Mouse (Mus musculus): ENCODE data around the gene Slc4a3. TPM values are rescaled to one million over a fixed set of nuclear protein-coding genes. Genes with fewer than 3 reads are reported as not detected.

The Slc4a3 gene
- polyA plus RNA-seq, 1 experiment = 19.2 TPM

GRCm38 (mm10) chr1:75608225-75608624 is 62.2 kb downstream of the Slc4a3 start:
- Histone ChIP-seq H3K27ac (ENCODE audit: control insufficient read depth, insufficient read depth, low read depth, low read length) (no peak overlapping the region), H3K4me1 (ENCODE audit: control insufficient read depth, insufficient read depth, low read length) (no peaks in the 10 kb centered on the region)
- TF ChIP-seq POLR2A (IDR thresholded peaks at IDR 0.05; ENCODE audit: control insufficient read depth, low read depth, low read length) (no peak), CTCF (IDR thresholded peaks at IDR 0.05; ENCODE audit: control insufficient read depth, insufficient read depth, insufficient replicate concordance, low read depth, low read length) (no peak)

GRCm38 (mm10) chr1:75608625-75609263 is 62.7 kb downstream of the Slc4a3 start:
- H3K36me3 ChIP-seq (ENCODE audit: control insufficient read depth, insufficient read depth, low read length) = no peaks in the 10 kb centered on the region
- no peaks in the 10 kb centered on the region for H3K4me1 ChIP-seq (ENCODE audit: control insufficient read depth, insufficient read depth, low read length)
- no peak overlapping the region for H3K4me3 ChIP-seq (ENCODE audit: control insufficient read depth, low read depth, low read length)
- H3K27me3 ChIP-seq (ENCODE audit: control insufficient read depth, insufficient read depth, low read length) = no peaks in the 10 kb centered on the region
- TF ChIP-seq CTCF (IDR thresholded peaks at IDR 0.05; ENCODE audit: control insufficient read depth, insufficient read depth, insufficient replicate concordance, low read depth, low read length) (no peak), POLR2A (IDR thresholded peaks at IDR 0.05; ENCODE audit: control insufficient read depth, low read depth, low read length) (no peak)
- H3K27ac ChIP-seq (ENCODE audit: control insufficient read depth, insufficient read depth, low read depth, low read length) = no peak overlapping the region

More at GRCm38 (mm10) chr1:75608225-75608624, 62.2 kb downstream of the Slc4a3 start:
- Histone ChIP-seq H3K4me3 (ENCODE audit: control insufficient read depth, low read depth, low read length) (no peak overlapping the region), H3K36me3 (ENCODE audit: control insufficient read depth, insufficient read depth, low read length) (no peaks in the 10 kb centered on the region), H3K27me3 (ENCODE audit: control insufficient read depth, insufficient read depth, low read length) (no peaks in the 10 kb centered on the region)

- no peak overlapping the region for H3K4me3 ChIP-seq (ENCODE audit: control insufficient read depth, low read depth, low read length)
- H3K27ac ChIP-seq (ENCODE audit: control insufficient read depth, insufficient read depth, low read depth, low read length) = no peak overlapping the region
- H3K36me3 ChIP-seq (ENCODE audit: control insufficient read depth, insufficient read depth, low read length) = no peaks in the 10 kb centered on the region
- H3K27me3 ChIP-seq (ENCODE audit: control insufficient read depth, insufficient read depth, low read length) = no peaks in the 10 kb centered on the region
- no peaks in the 10 kb centered on the region for H3K4me1 ChIP-seq (ENCODE audit: control insufficient read depth, insufficient read depth, low read length)
- no peak for TF ChIP-seq POLR2A (IDR thresholded peaks at IDR 0.05; ENCODE audit: control insufficient read depth, low read depth, low read length)
- no peak for TF ChIP-seq CTCF (IDR thresholded peaks at IDR 0.05; ENCODE audit: control insufficient read depth, insufficient read depth, insufficient replicate concordance, low read depth, low read length)
Measured at GRCm38 (mm10) chr1:75609264-75609662, 63.2 kb downstream of the Slc4a3 start.

- TF ChIP-seq POLR2A (IDR thresholded peaks at IDR 0.05; ENCODE audit: control insufficient read depth, low read depth, low read length) (no peak), CTCF (IDR thresholded peaks at IDR 0.05; ENCODE audit: control insufficient read depth, insufficient read depth, insufficient replicate concordance, low read depth, low read length) (no peak)
- Histone ChIP-seq H3K4me1 (ENCODE audit: control insufficient read depth, insufficient read depth, low read length) (no peaks in the 10 kb centered on the region), H3K27me3 (ENCODE audit: control insufficient read depth, insufficient read depth, low read length) (no peaks in the 10 kb centered on the region), H3K4me3 (ENCODE audit: control insufficient read depth, low read depth, low read length) (no peak overlapping the region), H3K36me3 (ENCODE audit: control insufficient read depth, insufficient read depth, low read length) (no peaks in the 10 kb centered on the region), H3K27ac (ENCODE audit: control insufficient read depth, insufficient read depth, low read depth, low read length) (no peak overlapping the region)
Measured at GRCm38 (mm10) chr1:75610553-75610952, 64.5 kb downstream of the Slc4a3 start.

Other genes with a start within 250 kb of the Slc4a3 start
- gene Dnpep, start 228.3 kb upstream of the Slc4a3 start, polyA plus RNA-seq (2012; rRNA removed) = 158 and 175 TPM in 2 replicates
- 3.6 and 9.8 TPM in 2 replicates for gene Des, start 185.9 kb upstream of the Slc4a3 start, polyA plus RNA-seq (2012; rRNA removed)
- gene Speg, start 171.0 kb upstream of the Slc4a3 start, polyA plus RNA-seq (2012; rRNA removed) = 1.4 and 5.8 TPM in 2 replicates
- gene Gmppa, start 110.3 kb upstream of the Slc4a3 start, polyA plus RNA-seq (2012; rRNA removed) = 96.2 and 98.2 TPM in 2 replicates
- gene Asic4, start 95.8 kb upstream of the Slc4a3 start, polyA plus RNA-seq (2012; rRNA removed) = 0.82 and 1.0 TPM in 2 replicates
- gene Chpf, start 67.0 kb upstream of the Slc4a3 start, polyA plus RNA-seq (2012; rRNA removed) = 39.5 and 40.8 TPM in 2 replicates
- gene Tmem198, start 66.7 kb upstream of the Slc4a3 start, polyA plus RNA-seq (2012; rRNA removed) = 7.2 and 8.9 TPM in 2 replicates
- 46.0 and 47.0 TPM in 2 replicates for gene Obsl1, start 39.8 kb upstream of the Slc4a3 start, polyA plus RNA-seq (2012; rRNA removed)
- gene Inha, start 39.2 kb upstream of the Slc4a3 start, polyA plus RNA-seq (2012; rRNA removed) = 160 and 210 TPM in 2 replicates
- 22.4 and 24.2 TPM in 2 replicates for gene Stk11ip, start 24.7 kb upstream of the Slc4a3 start, polyA plus RNA-seq (2012; rRNA removed)